In genomic region chr6:125512950-125513596, GRCm38 (mm10) we compare ENCODE assay signal across 8 mouse cellular contexts. TPM values are rescaled to one million over a fixed set of nuclear protein-coding genes. Genes with fewer than 3 reads are reported as not detected.
A peak's percentile ranks its signal among the peaks of the same experiment; 100 is the strongest.
DNase-seq lines count a peak whose midpoint lies in the region; ATAC-seq and TF ChIP-seq lines count a peak whose summit lies in the region.

No protein-coding gene starts in this region.

- TF ChIP-seq EP300 in liver, postnatal 0 days (IDR thresholded peaks at IDR 0.05; ENCODE audit: low read depth) = no peak

- peaks cover 22% of the 10 kb centered on the region for H3K4me1 ChIP-seq in brown adipose tissue, adult 24 weeks (ENCODE audit: control insufficient read depth, insufficient read depth, insufficient read length, low read length)
- H3K4me1 ChIP-seq in liver, postnatal 0 days (ENCODE audit: insufficient read depth) = peaks cover 40% of the 10 kb centered on the region

- no peak overlapping the region for H3K4me2 ChIP-seq in liver, postnatal 0 days (ENCODE audit: low read depth, low read length)

- WGBS in liver, postnatal 0 days (ENCODE audit: insufficient replicate concordance) = 16% methylated on average over 6 of the region's 6 CpGs

- peak; percentile 70 for DNase-seq in NIH3T3 (ENCODE audit: low read depth)
- peak; percentile 65 for DNase-seq in kidney, adult 11 months
- DNase-seq in liver, postnatal 0 days = peak; percentile 41
- no peak for DNase-seq in layer of hippocampus, adult 11-12 months (ENCODE audit: low spot score)
- DNase-seq in left cerebral cortex, adult 8-10 months (ENCODE audit: low spot score in 2 of 2) = no peak
- DNase-seq in embryo, embryonic 10.5 days (ENCODE audit: low spot score) = no peak
- no peak for DNase-seq in layer of hippocampus, postnatal 36 days

- H3K27ac ChIP-seq in brown adipose tissue, adult 24 weeks (replicated peaks; ENCODE audit: low read depth, low read length) = 0 out of 2 replicates have a peak overlapping the region, but pooled peaks have one; percentile 12
- peak overlapping the region; percentile 44 for H3K27ac ChIP-seq in liver, postnatal 0 days (ENCODE audit: low read depth)

- ATAC-seq in liver, postnatal 0 days = peak; percentile 26

- no peak overlapping the region for H3K9ac ChIP-seq in liver, postnatal 0 days (replicated peaks)

- H3K4me3 ChIP-seq in brown adipose tissue, adult 24 weeks (ENCODE audit: insufficient read depth, low read depth, low read length) = no peak overlapping the region
- no peak overlapping the region for H3K4me3 ChIP-seq in liver, postnatal 0 days (ENCODE audit: low read depth, low read length)

- H3K9me3 ChIP-seq in liver, postnatal 0 days (ENCODE audit: low read length) = no peaks in the 10 kb centered on the region

- no peak for TF ChIP-seq CTCF in liver, postnatal 0 days (IDR thresholded peaks at IDR 0.05; ENCODE audit: low read depth)

- H3K27me3 ChIP-seq in liver, postnatal 0 days (ENCODE audit: insufficient read depth, low read length) = no peaks in the 10 kb centered on the region

- H3K36me3 ChIP-seq in liver, postnatal 0 days (replicated peaks; ENCODE audit: insufficient read depth, low read length) = no peaks in the 10 kb centered on the region

RNA-seq across cellular contexts. Expression of gene Cd9, which starts 18.5 kb away (rescaled TPM):
- 13.5 and 22.6 TPM in 2 replicates for polyA plus RNA-seq in brown adipose tissue, adult 24 weeks (2012; ENCODE audit: insufficient read depth, insufficient read length, missing spikeins)
- polyA plus RNA-seq in liver, postnatal 0 days (2015; fragmentation: Nextera tagmentation; extraction: Ambion mirVana) = 243 and 249 TPM in 2 replicates
- 100 to 1,000 TPM in 2 of 4 experiments, 10 to 100 TPM in 2; 53.2 to 129 (median 82.7) TPM for total RNA-seq in left cerebral cortex, adult 8-10 months (2022)
- total RNA-seq in layer of hippocampus, postnatal 36 days (2021) = 10 to 100 TPM; 70.6 to 71.5 TPM

RNA-seq across cellular contexts. Expression of gene Vwf, which starts 33.5 kb away (rescaled TPM):
- polyA plus RNA-seq in brown adipose tissue, adult 24 weeks (2012; ENCODE audit: insufficient read depth, insufficient read length, missing spikeins) = 6.6 and 7.6 TPM in 2 replicates
- polyA plus RNA-seq in liver, postnatal 0 days (2015; fragmentation: Nextera tagmentation; extraction: Ambion mirVana) = 13.4 and 14.8 TPM in 2 replicates
- total RNA-seq in left cerebral cortex, adult 8-10 months (2022) = 10 to 100 TPM; 16.7 to 22.3 (median 18.8) TPM
- 10 to 100 TPM; 12.2 to 13.1 TPM for total RNA-seq in layer of hippocampus, postnatal 36 days (2021)

Comparison
In these comparisons a context has a peak if more than half of its experiments do, and no peak if none do; other contexts are left out.
1. DNase-seq: peak in NIH3T3 (single experiment), kidney, adult 11 months (single experiment) and liver, postnatal 0 days (single experiment); none in layer of hippocampus, adult 11-12 months (single experiment), left cerebral cortex, adult 8-10 months (0 of 2), embryo, embryonic 10.5 days (single experiment) and layer of hippocampus, postnatal 36 days (0 of 2).